Mouse (Mus musculus): ENCODE measurements around the gene Mpv17.

Gene Mpv17
- long read RNA-seq, experiment 1, transcript Mpv17-201 (8 exons, 1,724 nt), result major isoform, 99 of 113 reads
- long read RNA-seq, experiment 1, partial matches to known transcripts, result 5 of 113 reads
- long read RNA-seq, experiment 1, other reads (novel, unspliced or antisense), result 7 of 113 reads
- long read RNA-seq, experiment 2, transcript Mpv17-201 (8 exons, 1,724 nt), result major isoform, 25 of 31 reads
- long read RNA-seq, experiment 2, partial matches to known transcripts, result 3 of 31 reads
- long read RNA-seq, experiment 2, other reads (novel, unspliced or antisense), result 2 of 31 reads

- intact Hi-C loops (cut with DNase I), result no loop called here
These were observed at the start of gene Mpv17 for GRCm38 (mm10) chr5:31154152-31154553. TSS of gene Mpv17 (minus strand) at chr5:31154251.

GRCm38 (mm10) chr5:31202933-31203332, 48.9 kb upstream of the Mpv17 start:
- intact Hi-C loops (cut with DNase I), result loop anchor here (5.0 kb wide), 1 partner anchor 49 kb away; the partner anchor contains the start of gene Krtcap3

- intact Hi-C loops (cut with DNase I), result loop anchor here (5.0 kb wide), 1 partner anchor 50 kb away; the partner anchor contains the start of gene Krtcap3
These were observed 47.9 kb upstream of the Mpv17 start, which contains the start of gene Zfp513 for GRCm38 (mm10) chr5:31201742-31202590. TSS of gene Zfp513 (minus strand) at chr5:31202303.

- intact Hi-C loops (cut with DNase I), result loop anchor here (5.0 kb wide), 1 partner anchor 51 kb away; the partner anchor contains the start of gene Krtcap3
These were observed 47.1 kb upstream of the Mpv17 start for GRCm38 (mm10) chr5:31201042-31201741.

- intact Hi-C loops (cut with DNase I), result loop anchor here (5.0 kb wide), 1 partner anchor 52 kb away; the partner anchor contains the start of gene Krtcap3
These were observed 46.3 kb upstream of the Mpv17 start for GRCm38 (mm10) chr5:31200327-31200768.

GRCm38 (mm10) chr5:31199893-31200292, 45.8 kb upstream of the Mpv17 start:
- intact Hi-C loops (cut with DNase I), result loop anchor here (5.0 kb wide), 1 partner anchor 52 kb away; the partner anchor contains the start of gene Krtcap3

- intact Hi-C loops (cut with DNase I), result no loop called here
These were observed 45.4 kb upstream of the Mpv17 start for GRCm38 (mm10) chr5:31199321-31199892.

- intact Hi-C loops (cut with DNase I), result no loop called here
These were observed 44.7 kb upstream of the Mpv17 start for GRCm38 (mm10) chr5:31198616-31199320.

- intact Hi-C loops (cut with DNase I), result no loop called here
These were observed 44.1 kb upstream of the Mpv17 start for GRCm38 (mm10) chr5:31198170-31198569.

GRCm38 (mm10) chr5:31197072-31197471, 43.0 kb upstream of the Mpv17 start:
- intact Hi-C loops (cut with DNase I), result no loop called here

- intact Hi-C loops (cut with DNase I), result no loop called here
These were observed 42.2 kb upstream of the Mpv17 start for GRCm38 (mm10) chr5:31196207-31196606.

- intact Hi-C loops (cut with DNase I), result no loop called here
These were observed 41.6 kb upstream of the Mpv17 start for GRCm38 (mm10) chr5:31195671-31196070.

- intact Hi-C loops (cut with DNase I), result no loop called here
These were observed 40.7 kb upstream of the Mpv17 start for GRCm38 (mm10) chr5:31194486-31195485.

- intact Hi-C loops (cut with DNase I), result no loop called here
These were observed 39.7 kb upstream of the Mpv17 start for GRCm38 (mm10) chr5:31193631-31194281.

- intact Hi-C loops (cut with DNase I), result no loop called here
These were observed 39.0 kb upstream of the Mpv17 start, which contains the start of the genes Snx17 and Eif2b4 for GRCm38 (mm10) chr5:31192939-31193630. TSS of gene Snx17 (plus strand) at chr5:31193227. TSS of gene Eif2b4 (minus strand) at chr5:31193430.

GRCm38 (mm10) chr5:31192045-31192938, 38.2 kb upstream of the Mpv17 start:
- intact Hi-C loops (cut with DNase I), result no loop called here

GRCm38 (mm10) chr5:31190201-31190600, 36.1 kb upstream of the Mpv17 start:
- intact Hi-C loops (cut with DNase I), result no loop called here
